Mouse (Mus musculus) lung, embryonic 16.5 days (tissue): ENCODE data around the gene Pet100. TPM values are rescaled to one million over a fixed set of nuclear protein-coding genes. Genes with fewer than 3 reads are reported as not detected.

ENCODE experiments used
- ATAC-seq: fragments of 200-750 bp; cut with Nextera tagmentation; 2 replicates; pipeline ENCODE4 v1.8.0; 2017; ENCODE audit warnings: low read depth, mild to moderate bottlenecking, moderate library complexity
- H3K27ac ChIP-seq: fragments of 300-500 bp; sonication (generic); 2 replicates; pipeline ENCODE4 v1.5.1; 2014; ENCODE audit warnings: mild to moderate bottlenecking, control low read depth, low read length
- H3K27me3 ChIP-seq: fragments of 300-500 bp; sonication (generic); 2 replicates; pipeline ENCODE4 v1.6.1; 2014; ENCODE audit warnings: low read depth, low read length, mixed read lengths; ENCODE audit not compliant: control insufficient read depth, insufficient read depth
- H3K36me3 ChIP-seq: fragments of 300-500 bp; sonication (generic); 2 replicates; pipeline ENCODE4 v1.6.1; 2014; ENCODE audit warnings: low read length; ENCODE audit not compliant: control insufficient read depth, insufficient read depth
- H3K4me1 ChIP-seq: fragments of 300-500 bp; sonication (generic); replicated peaks from 2 replicates; pipeline ENCODE4 v1.6.1; 2014; ENCODE audit warnings: low read length, mixed read lengths; ENCODE audit not compliant: control insufficient read depth, insufficient read depth
- H3K4me2 ChIP-seq: fragments of 300-500 bp; sonication (generic); 2 replicates; pipeline ENCODE4 v1.6.1; 2014; ENCODE audit warnings: low read depth, low read length, control low read depth
- H3K4me3 ChIP-seq: fragments of 300-500 bp; sonication (generic); 2 replicates; pipeline ENCODE4 v1.5.1; 2014; ENCODE audit warnings: mild to moderate bottlenecking, low read length, control low read depth
- H3K9ac ChIP-seq: fragments of 300-500 bp; sonication (generic); 2 replicates; pipeline ENCODE4 v1.6.1; 2014; ENCODE audit warnings: low read length, control low read depth
- H3K9me3 ChIP-seq: fragments of 300-500 bp; sonication (generic); 2 replicates; pipeline ENCODE4 v1.6.1; 2016; ENCODE audit warnings: low read length; ENCODE audit not compliant: control insufficient read depth
- WGBS: fragments of 180-500 bp; shearing (Covaris S2); extraction: QIAGEN DNeasy Blood & Tissue Kit; methylation state at CpG from one replicate; pipeline ENCODE4 v1.1.7; 2014; 5-methylcytosine and 5-hydroxymethylcytosine counted together
- polyA plus RNA-seq: library from polyadenylated mRNA; unstranded; fragments of >200 nt; fragmentation: Nextera tagmentation; extraction: Ambion mirVana; gene quantifications from 2 replicates; pipeline ENCODE4 v1.2.1, GENCODE M21; 2015

Gene Pet100
- polyA plus RNA-seq, 1 experiment from 2014 or later = 111 TPM

GRCm38 (mm10) chr8:3646824-3647531, 25.6 kb downstream of the Pet100 start:
- H3K4me1 ChIP-seq = no peaks in the 10 kb centered on the region
- H3K27me3 ChIP-seq = no peaks in the 10 kb centered on the region
- no peak for ATAC-seq
- H3K9ac ChIP-seq = no peak overlapping the region
- H3K4me2 ChIP-seq = no peak overlapping the region
- H3K27ac ChIP-seq = no peak overlapping the region
- no peaks in the 10 kb centered on the region for H3K36me3 ChIP-seq
- 75% methylated on average over 6 of the region's 6 CpGs for WGBS
- no peak overlapping the region for H3K4me3 ChIP-seq
- H3K9me3 ChIP-seq = no peaks in the 10 kb centered on the region

- 64% methylated on average over 4 of the region's 4 CpGs for WGBS
- no peaks in the 10 kb centered on the region for H3K4me1 ChIP-seq
- H3K9ac ChIP-seq = no peak overlapping the region
- H3K27me3 ChIP-seq = no peaks in the 10 kb centered on the region
- no peak overlapping the region for H3K27ac ChIP-seq
- ATAC-seq = no peak
- H3K36me3 ChIP-seq = no peaks in the 10 kb centered on the region
- H3K4me2 ChIP-seq = no peak overlapping the region
- H3K4me3 ChIP-seq = no peak overlapping the region
- no peaks in the 10 kb centered on the region for H3K9me3 ChIP-seq
Observed at GRCm38 (mm10) chr8:3647561-3647960, 26.2 kb downstream of the Pet100 start.

DNA sequence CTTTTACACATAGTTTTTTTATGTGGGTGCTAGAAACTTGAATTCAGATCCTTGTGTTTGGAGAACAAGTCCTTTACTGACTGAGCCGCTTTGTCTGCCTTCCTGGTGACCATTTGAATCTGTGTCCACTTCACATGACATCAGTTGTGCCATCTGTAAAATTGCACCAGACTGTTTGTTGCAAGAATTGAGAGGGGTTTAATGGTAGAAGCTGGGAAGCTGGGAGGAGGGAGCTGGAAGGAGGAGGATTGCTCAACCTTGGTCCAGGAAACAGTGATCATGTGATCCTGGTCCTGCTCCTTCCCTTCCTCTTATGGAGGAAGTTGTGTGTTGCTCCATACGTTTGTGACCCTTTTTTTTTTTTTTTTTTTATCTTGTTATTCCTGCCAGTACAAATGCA, 26.9 kb downstream of the Pet100 start:
- Histone ChIP-seq H3K4me3 (no peak overlapping the region), H3K27me3 (no peaks in the 10 kb centered on the region), H3K9ac (no peak overlapping the region), H3K36me3 (no peaks in the 10 kb centered on the region), H3K9me3 (no peaks in the 10 kb centered on the region), H3K4me1 (no peaks in the 10 kb centered on the region), H3K27ac (no peak overlapping the region), H3K4me2 (no peak overlapping the region)
- WGBS = 51% methylated on average over 2 of the region's 2 CpGs
- ATAC-seq = no peak

DNA sequence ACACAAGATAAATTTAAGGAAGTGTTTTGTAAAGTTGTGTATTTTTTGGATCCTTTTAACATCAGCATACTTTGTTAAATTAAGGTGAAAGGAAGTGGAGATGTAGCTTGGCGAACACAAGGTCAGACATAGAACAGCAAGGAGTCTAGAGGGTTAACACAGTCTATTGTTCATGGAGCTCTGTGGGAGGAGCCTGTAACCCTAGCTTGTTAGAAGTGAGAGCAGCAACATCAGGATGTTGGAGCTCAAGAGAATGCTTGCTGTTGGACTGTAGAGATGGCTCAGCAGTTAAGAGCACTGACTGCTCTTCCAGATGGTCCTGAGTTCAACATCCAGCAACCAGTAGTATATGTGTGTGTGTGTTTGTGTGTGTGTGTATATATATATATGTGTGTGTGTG, 27.6 kb downstream of the Pet100 start:
- whole genome bisulfite sequencing = 45% methylated on average over 1 of the region's 1 CpGs
- ATAC-seq = no peak
- H3K36me3 ChIP-seq = no peaks in the 10 kb centered on the region
- H3K9me3 ChIP-seq = no peaks in the 10 kb centered on the region
- H3K27me3 ChIP-seq = no peaks in the 10 kb centered on the region
- H3K4me3 ChIP-seq = no peak overlapping the region
- H3K4me1 ChIP-seq = no peaks in the 10 kb centered on the region
- no peak overlapping the region for H3K4me2 ChIP-seq
- H3K9ac ChIP-seq = no peak overlapping the region
- H3K27ac ChIP-seq = no peak overlapping the region

GRCm38 (mm10) chr8:3652845-3653244, 31.5 kb downstream of the Pet100 start:
- ATAC-seq = no peak
- Histone ChIP-seq H3K4me2 (no peak overlapping the region), H3K4me3 (no peak overlapping the region), H3K27me3 (no peaks in the 10 kb centered on the region), H3K9me3 (no peaks in the 10 kb centered on the region), H3K36me3 (no peaks in the 10 kb centered on the region), H3K9ac (no peak overlapping the region), H3K4me1 (no peaks in the 10 kb centered on the region), H3K27ac (no peak overlapping the region)
- WGBS = 59% methylated on average over 3 of the region's 3 CpGs

- Histone ChIP-seq H3K27me3 (no peaks in the 10 kb centered on the region), H3K9me3 (no peaks in the 10 kb centered on the region), H3K9ac (no peak overlapping the region), H3K4me1 (no peaks in the 10 kb centered on the region), H3K4me2 (no peak overlapping the region), H3K36me3 (no peaks in the 10 kb centered on the region), H3K4me3 (no peak overlapping the region), H3K27ac (no peak overlapping the region)
- ATAC-seq = no peak
- 59% methylated on average over 11 of the region's 11 CpGs for WGBS
Observed at GRCm38 (mm10) chr8:3654726-3655508, 33.6 kb downstream of the Pet100 start.

DNA sequence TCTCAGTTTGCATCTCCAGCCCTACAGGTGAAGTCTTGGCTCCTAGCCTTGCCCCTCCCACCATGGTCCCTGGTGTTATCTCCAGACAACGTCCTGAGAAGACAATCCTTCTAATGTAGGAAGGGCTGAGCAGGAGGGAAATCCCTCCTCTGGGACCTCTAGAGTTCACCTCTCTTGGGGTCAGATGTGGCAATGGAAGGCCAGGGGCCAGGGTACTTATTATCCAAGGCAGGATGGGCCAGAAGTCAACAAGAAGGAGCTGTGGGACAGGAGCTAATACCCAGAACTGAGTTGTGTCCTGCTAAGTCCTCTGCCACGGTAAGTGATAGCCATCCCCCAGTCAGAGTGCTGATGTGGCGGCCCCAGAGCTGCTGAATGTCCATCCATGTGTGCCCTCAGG, 34.2 kb downstream of the Pet100 start, which contains the start of gene Retn:
Retn (plus strand) TSS at position 245 of the 400 bp plus-strand sequence.
- Histone ChIP-seq H3K4me3 (no peak within 1 kb of the TSS), H3K9ac (no peak within 1 kb of the TSS), H3K9me3 (no peaks in the 10 kb centered on the region), H3K4me2 (no peak within 1 kb of the TSS), H3K27me3 (no peaks in the 10 kb centered on the region), H3K4me1 (no peaks in the 10 kb centered on the region), H3K27ac (no peak within 1 kb of the TSS), H3K36me3 (no peaks in the 10 kb centered on the region)
- 67% methylated on average over 3 of the region's 3 CpGs for WGBS
- ATAC-seq = no peak

DNA sequence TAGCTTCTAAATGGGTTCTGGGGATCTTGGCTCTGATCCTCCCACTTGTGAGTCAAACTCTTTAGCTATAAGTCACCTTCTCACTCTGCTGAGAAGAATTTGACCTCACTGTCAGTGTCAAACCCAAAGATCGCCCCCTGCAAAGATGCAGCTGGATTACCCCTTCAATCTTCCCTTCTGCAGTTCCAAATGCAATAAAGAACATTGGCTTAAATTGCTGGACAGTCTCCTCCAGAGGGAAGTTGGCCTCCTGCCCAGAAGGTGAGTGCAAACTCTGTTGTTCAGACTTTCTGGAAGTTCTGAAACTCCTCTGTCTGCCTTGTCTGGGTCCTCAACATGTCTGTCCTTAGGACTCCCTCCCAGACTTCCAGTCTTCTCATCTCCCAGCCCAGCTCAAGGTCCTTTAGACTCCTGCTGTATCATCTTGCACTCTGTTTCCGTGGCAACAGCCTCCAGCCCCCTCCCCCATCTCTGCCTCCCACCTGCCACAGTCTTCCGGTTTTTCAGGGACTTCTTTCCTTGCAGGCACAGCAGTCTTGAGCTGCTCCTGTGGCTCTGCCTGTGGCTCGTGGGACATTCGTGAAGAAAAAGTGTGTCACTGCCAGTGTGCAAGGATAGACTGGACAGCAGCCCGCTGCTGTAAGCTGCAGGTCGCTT, 35.5 kb downstream of the Pet100 start:
- no peak overlapping the region for H3K4me2 ChIP-seq
- no peaks in the 10 kb centered on the region for H3K9me3 ChIP-seq
- no peaks in the 10 kb centered on the region for H3K4me1 ChIP-seq
- no peak overlapping the region for H3K27ac ChIP-seq
- no peaks in the 10 kb centered on the region for H3K36me3 ChIP-seq
- no peak overlapping the region for H3K4me3 ChIP-seq
- 18% methylated on average over 7 of the region's 7 CpGs for WGBS
- no peak for ATAC-seq
- no peaks in the 10 kb centered on the region for H3K27me3 ChIP-seq
- H3K9ac ChIP-seq = no peak overlapping the region

- Histone ChIP-seq H3K36me3 (no peaks in the 10 kb centered on the region), H3K27ac (no peak overlapping the region), H3K9ac (no peak overlapping the region), H3K4me3 (no peak overlapping the region), H3K9me3 (no peaks in the 10 kb centered on the region), H3K27me3 (no peaks in the 10 kb centered on the region), H3K4me1 (no peaks in the 10 kb centered on the region), H3K4me2 (no peak overlapping the region)
- 61% methylated on average over 8 of the region's 8 CpGs for WGBS
- ATAC-seq = no peak
Observed at GRCm38 (mm10) chr8:3660889-3661288, 39.5 kb downstream of the Pet100 start.
